Mouse (Mus musculus): Measurements from ENCODE around the gene Suox.

- TF ChIP-seq CTCF (IDR thresholded peaks at IDR 0.05; ENCODE audit: low read depth), result no peak
- no peak for TF ChIP-seq EP300 (IDR thresholded peaks at IDR 0.05; ENCODE audit: low read depth)
Observed at GRCm38 (mm10) chr10:128697072-128697725, 23.3 kb upstream of the Suox start.
